Mouse (Mus musculus): ENCODE results near the gene 1700016K19Rik.

GRCm38 (mm10) chr11:76040106-76040505, 40.4 kb downstream of the 1700016K19Rik start:
- TF ChIP-seq CTCF (IDR thresholded peaks at IDR 0.05; ENCODE audit: insufficient read depth, low read depth, low read length) (no peak), POLR2A (IDR thresholded peaks at IDR 0.05; ENCODE audit: insufficient read depth, low read depth, low read length) (no peak)
